Mouse (Mus musculus) layer of hippocampus, adult 2 months (tissue): ENCODE data around the gene Tctn3. TPM values are rescaled to one million over a fixed set of nuclear protein-coding genes. Genes with fewer than 3 reads are reported as not detected.
"Not testable (repeated sequence)": the region's sequence is repeated elsewhere in the genome, so short reads cannot be mapped to it uniquely, and the experiment has no call there.

Experiments
- DNase-seq, 2 experiments: peaks; one replicate each; pipeline ENCODE4 v3.0.0; 2022; ENCODE audit warnings: low spot score in 2 of 2
- H3K27ac ChIP-seq: fragments of 200-600 bp; 2 replicates; pipeline ENCODE4 v1.8.1; 2022
- H3K4me3 ChIP-seq: fragments of 200-600 bp; 2 replicates; pipeline ENCODE4 v1.8.1; 2022; ENCODE audit warnings: mild to moderate bottlenecking
- CTCF ChIP-seq: fragments of 200-600 bp; conservative IDR thresholded peaks from 2 replicates; pipeline ENCODE4 v1.8.1; 2022; ENCODE audit warnings: antibody characterized with exemption, mild to moderate bottlenecking, moderate library complexity
- total RNA-seq, 2 experiments: library from RNA; stranded (reverse); gene quantifications; 2 replicates each; pipeline ENCODE4 v1.2.3; 2021

Tctn3 gene
- total RNA-seq, 2 experiments from 2014 or later, result 14.6 to 18.5 TPM

- TF ChIP-seq CTCF, result no peak
- no peak for DNase-seq
- Histone ChIP-seq H3K27ac (no peak overlapping the region), H3K4me3 (no peak overlapping the region)
Measured at GRCm38 (mm10) chr19:40607676-40608075, 4.4 kb downstream of the Tctn3 start.

DNA sequence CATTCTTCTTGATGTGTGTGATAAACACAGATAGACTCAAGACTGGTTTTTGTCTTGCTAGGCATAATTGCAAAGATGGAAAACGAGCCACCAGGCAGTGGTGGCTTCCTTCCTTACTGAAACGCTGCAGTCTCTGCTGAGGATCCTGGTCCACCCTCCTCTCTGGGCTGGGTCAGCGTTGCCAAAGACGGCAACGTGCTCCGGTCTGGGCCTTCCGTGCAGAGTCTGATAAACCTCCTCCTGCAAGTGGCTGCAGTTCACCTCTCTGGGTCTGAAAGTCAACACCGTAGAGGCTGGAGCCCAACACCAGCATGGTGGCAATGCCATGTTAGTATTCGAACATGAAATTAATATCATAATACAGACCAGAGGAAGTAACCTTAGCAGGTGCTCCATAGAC lies 6.8 kb downstream of the Tctn3 start:
- DNase-seq, result no peak
- TF ChIP-seq CTCF, result no peak
- Histone ChIP-seq H3K27ac (no peak overlapping the region), H3K4me3 (no peak overlapping the region)

DNA sequence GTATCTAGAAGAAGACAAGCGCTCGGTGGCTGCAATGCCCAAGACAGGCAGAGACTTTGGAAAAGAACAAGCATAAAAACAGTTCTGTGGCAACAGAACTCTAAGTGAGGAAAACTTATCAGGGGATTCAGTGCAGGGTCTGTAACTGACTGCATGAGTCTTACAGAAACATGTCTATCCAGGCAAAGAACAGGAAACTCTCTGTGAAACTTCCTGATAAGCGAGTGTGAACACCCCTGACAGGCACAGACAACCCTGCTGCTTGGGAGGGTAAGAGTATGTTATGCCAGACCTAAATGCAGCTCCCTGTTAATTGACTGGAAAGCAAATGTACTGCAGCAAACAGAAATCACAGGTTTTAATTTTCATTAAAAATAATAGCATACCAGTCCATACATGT lies 10.2 kb downstream of the Tctn3 start:
- no peak for DNase-seq
- Histone ChIP-seq H3K4me3 (no peak overlapping the region), H3K27ac (no peak overlapping the region)
- TF ChIP-seq CTCF, result no peak

DNA sequence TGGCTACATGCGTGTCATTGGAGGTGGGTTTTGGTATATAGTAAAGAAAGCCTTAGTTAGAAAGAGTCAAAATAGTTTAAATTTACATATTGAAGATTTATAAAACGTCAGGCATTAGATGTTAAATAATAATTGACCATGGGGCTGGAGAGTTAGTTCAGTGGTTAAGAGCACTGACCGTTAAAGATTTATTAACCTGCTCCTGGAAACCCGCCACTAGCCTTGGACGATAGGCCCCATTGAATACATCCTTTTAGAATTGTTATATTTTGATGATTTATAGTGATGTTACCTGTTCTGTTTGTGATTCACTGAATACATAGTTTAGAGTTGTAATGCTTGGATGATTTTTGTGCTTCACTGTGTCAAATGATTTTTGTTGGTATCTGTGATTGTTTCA lies 11.2 kb downstream of the Tctn3 start:
- H3K27ac ChIP-seq, H3K4me3 ChIP-seq, DNase-seq: not testable (repeated sequence)

- no peak for TF ChIP-seq CTCF
- no peak overlapping the region for H3K27ac ChIP-seq
- no peak overlapping the region for H3K4me3 ChIP-seq
- DNase-seq, result no peak
Measured at GRCm38 (mm10) chr19:40595831-40596230, 16.2 kb downstream of the Tctn3 start.

GRCm38 (mm10) chr19:40595231-40595630 lies 16.8 kb downstream of the Tctn3 start:
- no peak overlapping the region for H3K27ac ChIP-seq
- no peak for TF ChIP-seq CTCF
- no peak for DNase-seq
- no peak overlapping the region for H3K4me3 ChIP-seq

DNA sequence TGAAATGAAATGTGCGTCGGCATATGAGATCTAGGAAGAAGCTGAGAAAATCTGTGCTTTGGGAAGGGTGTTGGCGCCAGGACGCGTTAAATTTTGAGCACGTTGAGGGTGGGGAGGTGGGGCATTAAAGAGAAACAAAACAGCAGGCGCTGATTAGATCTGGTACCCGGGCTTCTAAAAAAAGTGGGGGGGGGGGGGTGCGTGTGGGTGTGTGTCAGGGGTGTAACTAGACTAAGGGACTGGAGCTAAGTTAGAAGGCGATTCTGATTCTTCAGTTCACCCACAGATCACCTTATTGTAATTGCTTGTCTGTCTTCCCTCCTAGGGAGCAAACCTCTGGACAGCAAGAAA lies 22.5 kb downstream of the Tctn3 start:
- no peak for TF ChIP-seq CTCF
- peak overlapping the region; percentile 93 for H3K4me3 ChIP-seq
- no peak overlapping the region for H3K27ac ChIP-seq
- DNase-seq, result no peak

DNA sequence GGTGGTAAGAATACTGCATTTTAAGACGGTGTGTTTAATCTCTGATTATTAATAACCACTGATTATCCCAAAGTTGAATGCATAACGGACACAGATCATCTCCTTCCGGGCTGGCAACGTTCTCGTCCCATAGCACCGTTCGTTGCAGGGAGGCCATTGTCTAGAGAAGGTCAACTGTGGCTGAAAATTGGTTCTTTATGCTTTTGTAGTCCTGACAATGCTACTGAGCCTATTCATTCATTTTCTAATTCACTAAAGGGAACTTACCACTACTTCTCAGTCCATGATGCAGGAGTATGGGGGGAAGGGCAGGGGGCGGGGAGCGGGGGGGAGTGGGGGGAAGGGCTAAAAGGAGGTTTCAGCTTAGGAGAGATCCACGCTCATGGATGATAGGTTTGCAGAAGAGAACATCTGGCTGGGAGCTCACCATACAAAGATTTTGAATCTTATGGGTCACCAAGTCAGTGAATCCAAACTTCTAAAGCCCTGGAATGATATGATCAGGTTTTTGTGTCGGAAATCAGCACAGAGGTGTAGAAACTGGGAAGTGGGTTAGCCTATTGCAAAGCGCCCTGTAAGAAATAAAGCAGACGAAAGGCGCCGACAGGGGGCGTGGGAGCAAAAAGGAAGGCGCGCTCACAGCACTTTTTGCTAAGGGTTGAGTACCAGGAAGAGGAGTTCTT lies 23.0 kb downstream of the Tctn3 start:
- DNase-seq, result peak; percentile 76 to 84
- Histone ChIP-seq H3K4me3 (peak overlapping the region; percentile 93), H3K27ac (peak overlapping the region; percentile 49; the same call in 1 of the 2 replicates)
- TF ChIP-seq CTCF, result peak; percentile 85

- Histone ChIP-seq H3K27ac (peak within 1 kb of the TSS; percentile 65; the same call in 1 of the 2 replicates), H3K4me3 (peak within 1 kb of the TSS; percentile 93)
- DNase-seq, result peak; percentile 94 to 95
- peak; percentile 37 for TF ChIP-seq CTCF
Measured at GRCm38 (mm10) chr19:40588293-40588654, 23.8 kb downstream of the Tctn3 start, which contains the start of gene Aldh18a1. Gene Aldh18a1 (minus strand): TSS chr19:40588463.

DNA sequence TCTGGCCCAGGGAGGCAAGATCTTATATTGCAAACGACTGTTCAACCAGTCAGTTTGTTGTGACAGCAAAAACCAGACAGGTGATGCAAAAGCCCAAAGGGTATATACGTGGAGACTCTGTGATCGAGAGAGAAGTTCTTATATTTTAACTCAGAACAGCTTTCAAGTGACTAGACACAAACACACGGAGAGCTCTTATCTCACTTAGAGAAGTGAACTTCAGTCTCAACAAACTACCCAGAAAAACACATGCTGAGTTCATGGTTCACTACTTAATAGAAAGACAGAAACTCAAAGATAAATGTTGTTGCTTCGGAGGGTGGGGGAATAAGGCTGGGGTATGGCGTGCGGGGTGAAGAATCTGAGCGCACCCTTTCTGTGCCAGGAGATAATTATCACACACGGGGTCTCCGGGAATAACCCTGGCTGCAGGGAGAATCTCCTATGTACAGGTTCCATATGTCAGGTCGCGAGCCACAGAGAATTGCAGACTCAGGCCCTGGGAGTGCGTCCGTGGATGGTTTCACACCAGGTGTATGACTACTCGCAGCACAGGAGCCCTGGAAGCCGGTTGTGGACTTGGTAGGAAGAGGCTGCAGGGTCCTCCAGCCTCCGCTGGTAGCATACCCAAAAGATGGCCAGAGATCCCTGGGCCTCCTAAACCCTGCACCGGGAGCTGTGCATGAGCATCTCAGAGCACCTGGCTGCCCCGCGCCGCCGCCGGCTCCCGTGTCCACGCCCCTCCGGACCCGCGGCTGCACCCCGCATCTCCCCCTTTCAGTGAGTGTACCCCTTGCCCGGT lies 24.3 kb downstream of the Tctn3 start:
- DNase-seq, result no peak
- H3K27ac ChIP-seq, result peak overlapping the region; percentile 65; the same call in 1 of the 2 replicates

DNA sequence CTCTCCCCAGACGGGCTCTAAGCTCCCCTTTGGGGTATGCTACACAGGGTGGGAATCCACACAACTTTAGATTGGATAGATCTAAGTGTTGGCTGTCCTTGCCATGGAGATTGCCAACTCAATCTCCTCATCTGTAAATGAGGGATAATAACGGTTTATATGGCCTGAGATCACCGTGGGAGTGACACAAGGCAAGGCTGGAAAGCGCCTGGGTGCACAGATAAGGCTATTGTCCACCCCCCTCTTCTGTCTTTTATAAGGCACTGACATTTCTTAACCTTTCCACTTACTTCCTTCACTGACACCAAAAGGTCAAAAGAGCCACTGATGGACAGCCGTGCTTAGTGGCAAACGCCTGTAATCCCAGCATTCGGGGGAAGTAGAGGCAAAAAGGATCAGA lies 25.1 kb downstream of the Tctn3 start:
- Histone ChIP-seq H3K4me3 (no peak overlapping the region), H3K27ac (no peak overlapping the region)
- no peak for TF ChIP-seq CTCF
- DNase-seq, result no peak

More for the DNA sequence above, 24.3 kb downstream of the Tctn3 start:
- TF ChIP-seq CTCF, result no peak
- peak overlapping the region; percentile 93 for H3K4me3 ChIP-seq

DNA sequence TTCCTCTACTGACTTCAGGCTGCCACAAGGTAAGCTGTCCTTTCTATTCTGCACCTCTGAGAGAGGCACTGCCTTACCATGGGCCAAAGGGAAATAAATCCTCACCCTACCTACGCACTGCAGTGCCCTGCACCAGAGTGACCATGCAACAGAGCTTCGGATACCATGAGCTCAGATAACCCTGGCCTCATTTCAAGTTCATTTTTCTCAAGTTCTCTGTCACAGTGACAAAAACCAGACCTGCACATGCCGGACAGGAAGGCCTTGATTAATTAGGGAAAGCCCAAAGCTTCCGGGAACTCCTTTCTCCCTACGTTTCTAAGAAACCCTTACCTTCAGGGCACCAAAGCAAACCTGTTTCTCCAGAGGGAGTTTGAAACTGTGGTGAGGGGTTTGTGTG lies 30.4 kb downstream of the Tctn3 start:
- Histone ChIP-seq H3K27ac (no peak overlapping the region), H3K4me3 (no peak overlapping the region)
- no peak for DNase-seq
- TF ChIP-seq CTCF, result no peak

GRCm38 (mm10) chr19:40580902-40581301 lies 31.1 kb downstream of the Tctn3 start:
- H3K27ac ChIP-seq, result no peak overlapping the region
- H3K4me3 ChIP-seq, result no peak overlapping the region
- no peak for DNase-seq
- no peak for TF ChIP-seq CTCF

DNA sequence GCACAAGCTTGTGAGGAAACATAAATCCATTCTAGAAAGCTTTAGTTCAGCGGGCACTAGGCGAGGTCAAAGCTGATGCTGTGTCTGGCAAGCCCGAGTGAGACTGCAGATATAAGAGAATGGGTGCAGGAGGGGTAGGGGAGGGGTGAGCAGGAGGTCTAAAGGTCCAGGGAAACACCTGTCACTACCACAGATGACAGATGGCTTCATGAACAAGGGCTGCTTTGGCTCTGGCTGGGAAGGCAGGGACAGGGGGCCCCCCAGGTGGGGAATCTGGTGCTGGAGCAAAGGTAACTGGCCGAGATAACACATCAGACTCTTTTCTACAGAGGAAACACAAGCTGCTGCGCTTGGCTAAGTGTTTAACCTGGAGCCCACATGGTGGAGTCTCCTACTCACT lies 36.6 kb downstream of the Tctn3 start:
- TF ChIP-seq CTCF, result no peak
- Histone ChIP-seq H3K27ac (no peak overlapping the region), H3K4me3 (no peak overlapping the region)
- DNase-seq, result no peak
